Mouse (Mus musculus): ENCODE results near the gene Cacng6. TPM values are rescaled to one million over a fixed set of nuclear protein-coding genes. Genes with fewer than 3 reads are reported as not detected.

Gene Cacng6
- total RNA-seq (2012; rRNA removed) (not detected in 2 replicates), polyA plus RNA-seq (2012; ENCODE audit: insufficient read depth in 1 of 2, insufficient read length in 2 of 2, low read depth in 1 of 2, low replicate concordance in 2 of 2, missing spikeins in 1 of 2) (under 1 TPM in 1 of 2 experiments, not detected in 1; 0.08 TPM)

GRCm38 (mm10) chr7:3423895-3424294 lies at the start of gene Cacng6:
Cacng6 (plus strand) TSS chr7:3424195.
- no peak for DNase-seq (ENCODE audit: low read depth, low spot score)
- H3K79me2 ChIP-seq (ENCODE audit: control insufficient read depth, insufficient read depth, low read length, poor library complexity) = no peaks in the 10 kb centered on the region
- H3K9ac ChIP-seq (ENCODE audit: control insufficient read depth, low read depth, low read length, poor library complexity, severe bottlenecking) = no peak within 1 kb of the TSS
- H3K27ac ChIP-seq (ENCODE audit: control insufficient read depth, low read depth, low read length) = no peak within 1 kb of the TSS
- no peak within 1 kb of the TSS for H3K4me3 ChIP-seq (ENCODE audit: control insufficient read depth in 1 of 2, insufficient read depth in 1 of 2, low read depth in 2 of 2, low read length in 2 of 2)
- TF ChIP-seq ZC3H11A (IDR thresholded peaks at IDR 0.05; ENCODE audit: low read depth, low read length) (no peak), TBP (IDR thresholded peaks at IDR 0.05; ENCODE audit: low read depth, low read length) (no peak), SIN3A (IDR thresholded peaks at IDR 0.05; ENCODE audit: low read length) (no peak), NELFE (IDR thresholded peaks at IDR 0.05; ENCODE audit: low read depth, low read length) (no peak), MAZ (IDR thresholded peaks at IDR 0.05; ENCODE audit: low read depth, low read length) (no peak), EP300 (IDR thresholded peaks at IDR 0.05; ENCODE audit: low read depth in 1 of 2, low read length in 2 of 2) (no peak), TCF12 (IDR thresholded peaks at IDR 0.05; ENCODE audit: low read depth, low read length) (no peak), JUND (IDR thresholded peaks at IDR 0.05; ENCODE audit: low read depth, low read length) (no peak), ZKSCAN1 (IDR thresholded peaks at IDR 0.05; ENCODE audit: low read depth, low read length) (no peak), TAL1 (IDR thresholded peaks at IDR 0.05; ENCODE audit: low read length) (no peak), ELF1 (IDR thresholded peaks at IDR 0.05; ENCODE audit: low read depth, low read length) (no peak)
- H3K9me3 ChIP-seq (replicated peaks; ENCODE audit: insufficient read depth, low read length) = no peaks in the 10 kb centered on the region
- no peaks in the 10 kb centered on the region for H3K4me1 ChIP-seq (ENCODE audit: control insufficient read depth in 1 of 2, insufficient read depth in 2 of 2, low read length in 2 of 2)
- H3K27me3 ChIP-seq (ENCODE audit: control insufficient read depth in 1 of 2, insufficient read depth in 2 of 2, low read length in 2 of 2) = no peaks in the 10 kb centered on the region; a peak in 2 of 4 replicates
- H3K36me3 ChIP-seq (ENCODE audit: control insufficient read depth in 1 of 2, insufficient read depth in 2 of 2, low read length in 2 of 2) = no peaks in the 10 kb centered on the region

GRCm38 (mm10) chr7:3376831-3377230 lies 47.2 kb upstream of the Cacng6 start:
- DNase-seq (ENCODE audit: low read depth, low spot score) = peak; percentile 73
- no peak overlapping the region for H3K27ac ChIP-seq (ENCODE audit: control insufficient read depth, low read depth, low read length)
- no peaks in the 10 kb centered on the region for H3K9me3 ChIP-seq (replicated peaks; ENCODE audit: insufficient read depth, low read length)
- no peaks in the 10 kb centered on the region for H3K4me1 ChIP-seq (ENCODE audit: control insufficient read depth in 1 of 2, insufficient read depth in 2 of 2, low read length in 2 of 2)
- no peaks in the 10 kb centered on the region for H3K79me2 ChIP-seq (ENCODE audit: control insufficient read depth, insufficient read depth, low read length, poor library complexity)
- TF ChIP-seq CTCF (IDR thresholded peaks at IDR 0.05 in 2 of 3, conservative IDR thresholded peaks at IDR 0.05 in 1 of 3; ENCODE audit: control insufficient read depth in 1 of 3, insufficient read depth in 1 of 3, low read depth in 2 of 3, low read length in 3 of 3, poor library complexity in 1 of 3, severe bottlenecking in 1 of 3) = peak; percentile 69 to 75 (median 74)
- peak; percentile 70 for TF ChIP-seq RAD21 (IDR thresholded peaks at IDR 0.05; ENCODE audit: low read depth, low read length)
- TF ChIP-seq UBTF (IDR thresholded peaks at IDR 0.05; ENCODE audit: borderline replicate concordance, insufficient read depth, low read depth, low read length) = no peak
- no peak for TF ChIP-seq MAFK (IDR thresholded peaks at IDR 0.05; ENCODE audit: borderline replicate concordance, low read depth, low read length)
- TF ChIP-seq SMC3 (IDR thresholded peaks at IDR 0.05; ENCODE audit: low read depth, low read length) = peak; percentile 66
- peak; percentile 47 for TF ChIP-seq ZC3H11A (IDR thresholded peaks at IDR 0.05; ENCODE audit: low read depth, low read length)
- TF ChIP-seq POLR2A (IDR thresholded peaks at IDR 0.05; ENCODE audit: control insufficient read depth in 1 of 2, insufficient read depth in 1 of 2, low read depth in 1 of 2, low read length in 2 of 2, poor library complexity in 1 of 2) = no peak
- no peak for TF ChIP-seq GABPA (IDR thresholded peaks at IDR 0.05; ENCODE audit: low read depth, low read length)
- 0 out of 2 replicates have a peak, but pooled peaks have one; percentile 40 for TF ChIP-seq JUND (IDR thresholded peaks at IDR 0.05; ENCODE audit: low read depth, low read length)
- TF ChIP-seq BHLHE40 (IDR thresholded peaks at IDR 0.05; ENCODE audit: borderline replicate concordance, low read depth, low read length) = no peak
- H3K27me3 ChIP-seq (ENCODE audit: control insufficient read depth in 1 of 2, insufficient read depth in 2 of 2, low read length in 2 of 2) = no peaks in the 10 kb centered on the region
- H3K36me3 ChIP-seq (ENCODE audit: control insufficient read depth in 1 of 2, insufficient read depth in 2 of 2, low read length in 2 of 2) = no peaks in the 10 kb centered on the region
- H3K4me3 ChIP-seq (ENCODE audit: control insufficient read depth in 1 of 2, insufficient read depth in 1 of 2, low read depth in 2 of 2, low read length in 2 of 2) = no peak overlapping the region
- no peak overlapping the region for H3K9ac ChIP-seq (ENCODE audit: control insufficient read depth, low read depth, low read length, poor library complexity, severe bottlenecking)

All from MEL (cell line).